Mouse (Mus musculus): ENCODE measurements around the gene Dhx32.
"Not testable (repeated sequence)": the region's sequence is repeated elsewhere in the genome, so short reads cannot be mapped to it uniquely, and the experiment has no call there.

Gene Dhx32

GRCm38 (mm10) chr7:133725571-133725970 lies 57.0 kb downstream of the Dhx32 start:
- DNase-seq (ENCODE audit: low spot score): peak; percentile 14

- DNase-seq (ENCODE audit: low spot score): no peak
Measured at GRCm38 (mm10) chr7:133724844-133725243, 57.7 kb downstream of the Dhx32 start.

GRCm38 (mm10) chr7:133720616-133721015 lies 61.9 kb downstream of the Dhx32 start:
- DNase-seq (ENCODE audit: low spot score): no peak

- DNase-seq (ENCODE audit: low spot score): no peak
Measured at GRCm38 (mm10) chr7:133718580-133718979, 63.9 kb downstream of the Dhx32 start.

- no peak for DNase-seq (ENCODE audit: low spot score)
Measured at GRCm38 (mm10) chr7:133715387-133715786, 67.1 kb downstream of the Dhx32 start.

- peak; percentile 35 for DNase-seq (ENCODE audit: low spot score)
Measured at GRCm38 (mm10) chr7:133707301-133707700, 75.2 kb downstream of the Dhx32 start.

GRCm38 (mm10) chr7:133703906-133704305 lies 78.6 kb downstream of the Dhx32 start:
- no peak for DNase-seq (ENCODE audit: low spot score)

- no peak for DNase-seq (ENCODE audit: low spot score)
Measured at GRCm38 (mm10) chr7:133702333-133702732, 80.2 kb downstream of the Dhx32 start.

- DNase-seq (ENCODE audit: low spot score): no peak
Measured at GRCm38 (mm10) chr7:133701366-133701765, 81.2 kb downstream of the Dhx32 start.

GRCm38 (mm10) chr7:133699885-133700284 lies 82.6 kb downstream of the Dhx32 start:
- DNase-seq (ENCODE audit: low spot score): no peak

- DNase-seq (ENCODE audit: low spot score): no peak
Measured at GRCm38 (mm10) chr7:133698021-133698709, 84.4 kb downstream of the Dhx32 start.

GRCm38 (mm10) chr7:133685644-133686043 lies 96.9 kb downstream of the Dhx32 start:
- DNase-seq (ENCODE audit: low spot score): not testable (repeated sequence)

GRCm38 (mm10) chr7:133684701-133685100 lies 97.8 kb downstream of the Dhx32 start:
- DNase-seq (ENCODE audit: low spot score): no peak

- DNase-seq (ENCODE audit: low spot score): no peak
Measured at GRCm38 (mm10) chr7:133684110-133684509, 98.4 kb downstream of the Dhx32 start.

- no peak for DNase-seq (ENCODE audit: low spot score)
Measured at GRCm38 (mm10) chr7:133683626-133684025, 98.9 kb downstream of the Dhx32 start.

GRCm38 (mm10) chr7:133679961-133680360 lies 102.6 kb downstream of the Dhx32 start, which contains the start of gene Mmp21:
Gene Mmp21, minus strand, starts transcription at chr7:133680061.
- DNase-seq (ENCODE audit: low spot score): no peak

GRCm38 (mm10) chr7:133679439-133679838 lies 103.1 kb downstream of the Dhx32 start:
- DNase-seq (ENCODE audit: low spot score): no peak

- DNase-seq (ENCODE audit: low spot score): no peak
Measured at GRCm38 (mm10) chr7:133678716-133679115, 103.8 kb downstream of the Dhx32 start.

- DNase-seq (ENCODE audit: low spot score): no peak
Measured at GRCm38 (mm10) chr7:133676002-133676401, 106.5 kb downstream of the Dhx32 start.

Measured in lung, postnatal 25 days (tissue).